Mouse (Mus musculus): ENCODE results near the gene B4galt1. TPM values are rescaled to one million over a fixed set of nuclear protein-coding genes. Genes with fewer than 3 reads are reported as not detected.

B4galt1 gene
- polyA plus RNA-seq, 1 experiment from 2014 or later, result 39.9 TPM

DNA sequence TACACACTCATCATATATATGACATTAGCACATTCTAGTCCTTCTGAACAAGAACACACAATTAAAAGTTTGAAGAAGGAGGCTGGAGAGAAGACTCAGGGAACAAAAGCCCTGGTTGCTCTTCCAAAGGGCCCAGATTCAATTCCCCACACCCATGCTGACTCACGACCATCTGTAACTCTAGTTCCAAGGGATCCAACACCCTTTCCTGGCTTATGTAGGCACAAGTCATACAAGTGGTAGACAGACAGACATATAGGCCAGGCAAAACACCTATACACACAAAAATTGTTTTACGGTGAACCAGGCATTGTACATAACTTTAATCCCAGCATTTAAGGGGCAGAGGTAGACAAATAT, 31.3 kb upstream of the B4galt1 start:
- no peak overlapping the region for H3K9ac ChIP-seq
- H3K27ac ChIP-seq, result no peak overlapping the region
- H3K4me2 ChIP-seq, result no peak overlapping the region
- H3K27me3 ChIP-seq, result no peaks in the 10 kb centered on the region
- no peaks in the 10 kb centered on the region for H3K36me3 ChIP-seq
- 83% methylated on average over 2 of the region's 2 CpGs for WGBS
- H3K9me3 ChIP-seq, result no peaks in the 10 kb centered on the region
- no peaks in the 10 kb centered on the region for H3K4me1 ChIP-seq
- ATAC-seq (ENCODE audit: insufficient number of reproducible peaks, insufficient read depth, low FRiP score, low TSS enrichment, low read depth), result no peak
- H3K4me3 ChIP-seq, result no peak overlapping the region

DNA sequence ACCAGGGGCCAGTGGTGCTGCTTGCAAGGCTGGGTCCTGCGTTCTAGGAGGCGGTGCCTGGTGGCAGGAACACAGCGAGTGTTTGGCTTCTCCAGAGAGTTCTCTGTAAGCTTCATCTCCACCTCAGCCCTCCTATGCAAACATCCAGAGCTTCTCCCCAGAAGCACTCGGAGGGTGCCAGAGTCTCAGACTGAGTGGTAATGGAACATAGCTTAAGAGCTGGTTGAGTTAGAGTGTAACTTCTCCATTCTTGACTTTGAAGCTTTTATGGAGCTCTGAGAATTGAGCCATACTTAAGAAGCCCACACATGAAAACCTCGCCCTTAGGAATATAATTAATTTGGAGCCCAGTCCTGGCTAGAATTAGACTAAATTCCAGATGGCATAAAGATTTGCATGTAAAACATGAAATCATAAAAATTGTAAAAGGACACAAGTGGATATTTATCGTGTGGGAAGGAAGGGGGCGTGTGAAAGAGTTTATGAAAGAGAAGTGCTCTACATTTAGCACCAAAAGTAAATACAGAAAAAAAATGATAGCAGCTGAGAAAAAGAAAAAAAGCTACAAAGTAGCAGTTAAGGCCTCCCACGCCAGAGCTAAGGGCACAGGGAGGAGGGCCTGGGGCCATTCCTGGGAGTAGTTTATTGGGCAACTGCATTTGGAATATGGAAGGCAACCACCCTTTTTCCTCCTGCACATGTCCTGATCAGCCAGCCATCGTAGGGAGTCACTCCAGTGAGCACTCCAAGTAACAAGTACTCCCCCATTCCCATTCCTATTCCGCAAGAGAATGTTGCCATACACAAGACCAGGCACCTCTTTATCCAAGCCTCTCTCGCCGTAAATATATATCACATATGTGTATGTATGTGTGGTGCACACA, 30.7 kb upstream of the B4galt1 start:
- H3K4me3 ChIP-seq, result no peak overlapping the region
- no peaks in the 10 kb centered on the region for H3K27me3 ChIP-seq
- WGBS, result 78% methylated on average over 12 of the region's 12 CpGs
- H3K4me1 ChIP-seq, result no peaks in the 10 kb centered on the region
- H3K9ac ChIP-seq, result no peak overlapping the region
- H3K4me2 ChIP-seq, result no peak overlapping the region
- no peaks in the 10 kb centered on the region for H3K9me3 ChIP-seq
- no peaks in the 10 kb centered on the region for H3K36me3 ChIP-seq
- ATAC-seq (ENCODE audit: insufficient number of reproducible peaks, insufficient read depth, low FRiP score, low TSS enrichment, low read depth), result no peak
- no peak overlapping the region for H3K27ac ChIP-seq

DNA sequence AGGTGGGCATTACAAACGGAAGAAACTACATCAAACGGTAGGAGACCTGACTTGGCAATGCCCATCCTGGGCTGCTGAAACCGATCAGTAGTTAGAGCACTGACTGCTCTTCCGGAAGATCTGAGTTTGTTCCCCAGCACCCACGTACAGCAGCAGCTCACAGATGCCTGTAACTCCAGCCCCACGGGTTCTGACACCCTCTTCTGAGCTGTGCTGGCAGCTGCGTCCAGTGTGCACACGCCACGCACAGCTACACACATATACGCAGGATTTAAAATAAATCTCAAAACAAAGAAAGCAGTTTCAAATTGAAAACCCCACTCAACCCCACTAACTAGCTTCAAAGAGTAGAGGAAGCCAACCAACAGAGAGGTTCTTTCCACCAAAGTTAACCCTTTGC, 29.4 kb upstream of the B4galt1 start:
- ATAC-seq (ENCODE audit: insufficient number of reproducible peaks, insufficient read depth, low FRiP score, low TSS enrichment, low read depth), result no peak
- H3K9me3 ChIP-seq, result no peaks in the 10 kb centered on the region
- 78% methylated on average over 10 of the region's 10 CpGs for WGBS
- H3K36me3 ChIP-seq, result no peaks in the 10 kb centered on the region
- H3K4me3 ChIP-seq, result no peak overlapping the region
- no peak overlapping the region for H3K9ac ChIP-seq
- H3K4me2 ChIP-seq, result no peak overlapping the region
- no peaks in the 10 kb centered on the region for H3K27me3 ChIP-seq
- no peaks in the 10 kb centered on the region for H3K4me1 ChIP-seq
- H3K27ac ChIP-seq, result no peak overlapping the region

DNA sequence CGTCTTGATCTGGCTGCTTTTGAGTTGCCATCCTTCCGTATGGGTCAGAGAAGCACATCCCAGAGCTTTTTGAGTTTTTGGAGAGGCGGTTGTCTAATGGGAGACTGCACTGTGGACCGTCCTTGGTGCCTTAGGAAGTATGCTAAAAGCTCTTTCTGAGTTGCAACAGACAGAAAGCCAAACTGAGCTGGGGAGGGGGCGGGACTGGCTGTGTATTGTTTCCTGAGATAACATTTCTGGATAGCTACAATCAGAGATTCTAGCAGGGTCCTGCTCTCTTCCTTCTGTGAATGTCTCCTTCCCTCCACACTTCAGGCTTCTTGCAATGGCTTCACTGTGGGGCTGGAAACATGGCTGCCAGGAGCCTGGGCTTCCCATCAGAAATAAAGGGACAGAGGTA, 23.7 kb upstream of the B4galt1 start:
- peak overlapping the region; percentile 46 for H3K4me2 ChIP-seq
- peak overlapping the region; percentile 86 for H3K27ac ChIP-seq
- no peaks in the 10 kb centered on the region for H3K9me3 ChIP-seq
- 0 out of 2 replicates have a peak overlapping the region, but pooled peaks have one; percentile 12 for H3K4me3 ChIP-seq
- peaks cover 48% of the 10 kb centered on the region for H3K4me1 ChIP-seq
- 71% methylated on average over 5 of the region's 5 CpGs for WGBS
- no peak for ATAC-seq (ENCODE audit: insufficient number of reproducible peaks, insufficient read depth, low FRiP score, low TSS enrichment, low read depth)
- no peaks in the 10 kb centered on the region for H3K27me3 ChIP-seq
- 0 out of 2 replicates have a peak overlapping the region, but pooled peaks have one; percentile 6 for H3K9ac ChIP-seq
- no peaks in the 10 kb centered on the region for H3K36me3 ChIP-seq

DNA sequence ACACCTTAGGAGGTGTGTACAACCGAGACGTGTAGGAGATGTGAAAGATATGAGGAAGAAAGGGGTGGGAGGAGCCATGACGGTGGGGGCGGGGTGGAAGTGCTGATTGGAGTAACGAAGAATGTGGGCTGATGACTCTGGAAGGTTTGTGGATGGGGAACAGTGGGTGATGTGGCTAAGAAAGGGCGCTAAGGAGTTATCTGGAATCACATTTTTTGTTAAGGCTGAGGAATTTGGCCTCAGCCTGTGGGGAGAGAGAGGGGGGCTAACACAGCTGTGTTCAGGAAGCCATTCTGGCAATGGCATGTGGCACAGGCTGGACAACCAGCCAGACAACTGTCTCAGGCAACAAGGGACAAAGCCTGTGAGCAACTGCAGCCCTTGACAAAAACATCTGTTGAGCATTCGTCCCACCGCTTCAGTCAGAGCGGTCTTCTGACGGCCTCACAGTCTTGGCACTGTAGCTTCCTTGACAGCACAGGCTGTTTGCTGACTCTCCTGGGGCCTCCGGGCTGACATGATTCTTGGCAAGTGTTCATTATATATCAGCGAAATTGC, 23.1 kb upstream of the B4galt1 start:
- ATAC-seq (ENCODE audit: insufficient number of reproducible peaks, insufficient read depth, low FRiP score, low TSS enrichment, low read depth), result peak; percentile 34
- Histone ChIP-seq H3K9ac (peak overlapping the region; percentile 16; the same call in 1 of the 2 replicates), H3K4me3 (peak overlapping the region; percentile 12), H3K27me3 (no peaks in the 10 kb centered on the region), H3K9me3 (no peaks in the 10 kb centered on the region), H3K27ac (peak overlapping the region; percentile 86), H3K36me3 (no peaks in the 10 kb centered on the region), H3K4me1 (peaks cover 48% of the 10 kb centered on the region), H3K4me2 (peak overlapping the region; percentile 46)
- 18% methylated on average over 12 of the region's 12 CpGs for WGBS

DNA sequence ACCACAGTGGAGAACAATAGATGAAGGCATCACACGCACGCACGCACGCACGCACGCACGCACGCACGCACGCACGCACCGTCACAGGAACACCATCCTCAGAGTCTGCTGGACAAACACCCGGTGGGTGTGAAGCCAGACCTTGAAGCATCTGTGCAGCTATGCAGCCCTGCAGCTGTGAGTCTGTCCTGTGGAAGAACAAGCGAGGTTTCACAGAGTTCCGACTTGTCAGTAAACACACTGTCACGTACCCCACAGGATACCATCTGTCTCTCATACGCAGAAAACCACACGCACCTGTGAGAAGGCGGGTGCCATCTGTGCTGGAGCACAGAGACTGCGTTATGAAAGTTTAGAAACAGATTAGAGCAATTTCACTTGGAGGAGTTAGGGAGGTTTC, 22.0 kb upstream of the B4galt1 start:
- H3K4me2 ChIP-seq, result no peak overlapping the region
- H3K9me3 ChIP-seq, result no peaks in the 10 kb centered on the region
- H3K27ac ChIP-seq, result no peak overlapping the region; the same call in 1 of the 2 replicates
- WGBS, result 80% methylated on average over 20 of the region's 20 CpGs
- H3K9ac ChIP-seq, result no peak overlapping the region
- no peaks in the 10 kb centered on the region for H3K27me3 ChIP-seq
- peaks cover 48% of the 10 kb centered on the region for H3K4me1 ChIP-seq
- ATAC-seq (ENCODE audit: insufficient number of reproducible peaks, insufficient read depth, low FRiP score, low TSS enrichment, low read depth), result no peak
- no peak overlapping the region for H3K4me3 ChIP-seq
- H3K36me3 ChIP-seq, result no peaks in the 10 kb centered on the region

DNA sequence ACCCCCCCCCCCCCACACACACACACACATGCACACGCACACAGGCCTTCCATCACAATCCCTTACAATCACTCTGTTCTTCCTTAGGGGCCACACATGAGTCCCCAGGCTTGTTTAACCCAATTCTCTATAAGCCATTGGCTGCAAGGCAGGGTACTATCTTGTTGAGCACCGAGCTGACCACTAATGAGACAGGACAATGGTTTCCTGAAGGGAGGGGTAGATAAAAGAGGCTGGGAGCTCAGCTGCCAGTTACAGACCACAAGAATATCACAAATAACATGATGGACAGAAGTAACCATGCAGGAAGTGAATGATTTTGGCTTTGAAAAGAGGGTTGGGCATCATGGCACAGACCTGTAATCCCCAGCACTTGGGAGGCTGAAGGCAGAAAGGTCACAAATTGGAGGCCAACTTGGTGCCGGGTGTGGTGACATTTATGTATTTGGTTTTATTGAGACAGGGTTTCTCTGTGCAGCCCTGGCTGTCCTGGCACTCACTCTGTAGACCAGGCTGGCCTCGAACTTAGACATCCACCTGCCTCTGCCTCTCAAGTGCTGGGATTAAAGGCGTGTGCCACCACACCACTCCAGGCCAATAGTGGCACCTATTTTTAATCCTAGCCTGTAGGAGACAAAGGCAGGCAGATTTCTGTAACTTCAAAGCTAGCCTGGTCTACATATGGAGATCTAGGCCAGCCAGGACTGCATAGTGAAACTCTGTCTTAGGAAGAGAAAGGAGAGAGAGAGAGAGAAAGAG, 21.2 kb upstream of the B4galt1 start:
- Histone ChIP-seq H3K4me3 (no peak overlapping the region), H3K9me3 (no peaks in the 10 kb centered on the region), H3K9ac (no peak overlapping the region), H3K36me3 (no peaks in the 10 kb centered on the region), H3K27me3 (no peaks in the 10 kb centered on the region), H3K27ac (peak overlapping the region; percentile 86; the same call in 1 of the 2 replicates), H3K4me1 (peaks cover 48% of the 10 kb centered on the region), H3K4me2 (no peak overlapping the region)
- WGBS, result 75% methylated on average over 5 of the region's 5 CpGs
- ATAC-seq (ENCODE audit: insufficient number of reproducible peaks, insufficient read depth, low FRiP score, low TSS enrichment, low read depth), result no peak

DNA sequence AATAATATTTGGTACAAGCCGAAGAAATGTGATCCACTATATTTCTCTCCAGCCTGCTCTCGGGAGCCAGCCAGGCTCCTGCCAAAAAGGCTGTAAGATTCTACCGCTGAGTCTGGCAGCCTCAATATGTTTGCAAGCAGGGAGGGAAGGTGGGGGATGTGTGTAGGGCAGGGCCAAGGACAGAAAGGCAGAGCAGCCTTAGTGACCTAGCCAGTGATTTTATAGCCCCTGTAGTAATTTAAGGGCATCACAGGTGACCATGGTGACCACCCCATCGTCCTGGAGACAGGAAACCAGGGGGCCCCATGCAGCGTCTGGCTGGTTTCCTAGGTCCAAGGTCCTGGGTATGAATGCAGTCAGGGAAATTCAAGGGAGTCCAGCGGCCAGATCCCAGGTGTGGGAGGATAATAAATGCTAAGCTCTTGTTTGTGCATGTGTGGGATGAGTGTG, 20.4 kb upstream of the B4galt1 start:
- 31% methylated on average over 6 of the region's 6 CpGs for WGBS
- no peaks in the 10 kb centered on the region for H3K27me3 ChIP-seq
- H3K4me1 ChIP-seq, result peaks cover 48% of the 10 kb centered on the region
- H3K36me3 ChIP-seq, result no peaks in the 10 kb centered on the region
- H3K9ac ChIP-seq, result no peak overlapping the region
- no peak overlapping the region for H3K4me2 ChIP-seq
- no peak; the same call in 1 of the 2 replicates for ATAC-seq (ENCODE audit: insufficient number of reproducible peaks, insufficient read depth, low FRiP score, low TSS enrichment, low read depth)
- H3K27ac ChIP-seq, result peak overlapping the region; percentile 86
- H3K4me3 ChIP-seq, result no peak overlapping the region
- H3K9me3 ChIP-seq, result no peaks in the 10 kb centered on the region

DNA sequence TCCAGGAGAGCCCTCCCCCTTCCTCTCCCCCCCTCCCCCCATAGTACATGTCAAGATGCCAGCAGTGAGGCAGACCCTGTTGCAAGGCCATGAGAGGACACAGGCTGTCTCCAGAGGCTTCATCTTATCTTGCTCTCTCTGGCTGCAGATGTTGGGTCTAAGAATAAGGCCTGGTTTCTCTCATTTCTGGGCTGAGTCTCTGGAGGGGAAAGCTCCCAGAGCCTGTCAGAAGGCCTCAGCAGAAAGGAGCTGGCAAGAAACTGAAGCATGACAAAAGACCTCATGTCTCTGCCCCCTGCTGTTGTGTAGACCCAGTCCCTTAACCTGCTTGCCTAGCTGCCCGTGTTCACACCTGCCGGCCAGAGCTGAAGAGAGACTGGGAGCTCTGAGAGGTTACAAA, 19.5 kb upstream of the B4galt1 start:
- H3K4me3 ChIP-seq, result no peak overlapping the region
- 73% methylated on average over 2 of the region's 2 CpGs for WGBS
- H3K27me3 ChIP-seq, result no peaks in the 10 kb centered on the region
- peak overlapping the region; percentile 86 for H3K27ac ChIP-seq
- no peaks in the 10 kb centered on the region for H3K9me3 ChIP-seq
- H3K36me3 ChIP-seq, result no peaks in the 10 kb centered on the region
- H3K4me1 ChIP-seq, result peaks cover 48% of the 10 kb centered on the region
- no peak overlapping the region for H3K4me2 ChIP-seq
- H3K9ac ChIP-seq, result peak overlapping the region; percentile 12; the same call in 1 of the 2 replicates
- ATAC-seq (ENCODE audit: insufficient number of reproducible peaks, insufficient read depth, low FRiP score, low TSS enrichment, low read depth), result no peak

DNA sequence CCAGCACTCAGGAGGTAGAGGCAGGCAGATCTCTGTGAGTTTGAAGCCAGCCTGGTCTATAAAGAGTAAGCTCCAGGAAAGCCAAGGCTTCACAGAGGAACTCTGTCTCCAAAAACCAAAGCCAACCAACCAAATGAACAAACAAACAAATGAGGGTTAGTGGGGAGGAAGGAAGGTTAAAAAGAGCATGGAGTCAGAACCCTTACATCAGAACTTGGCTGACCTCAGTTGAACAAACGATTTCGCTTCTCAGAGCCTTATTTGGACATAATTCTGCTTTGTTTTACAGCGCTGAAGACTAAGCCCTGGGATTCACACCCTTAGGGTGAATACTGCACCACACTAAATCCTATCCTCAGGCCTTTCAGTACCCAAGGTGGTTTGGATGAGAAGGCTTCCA, 18.3 kb upstream of the B4galt1 start:
- Histone ChIP-seq H3K27ac (no peak overlapping the region), H3K4me3 (no peak overlapping the region), H3K4me2 (no peak overlapping the region), H3K9ac (no peak overlapping the region), H3K4me1 (peaks cover 38% of the 10 kb centered on the region), H3K27me3 (no peaks in the 10 kb centered on the region), H3K36me3 (no peaks in the 10 kb centered on the region), H3K9me3 (no peaks in the 10 kb centered on the region)
- 83% methylated on average over 3 of the region's 3 CpGs for WGBS
- no peak for ATAC-seq (ENCODE audit: insufficient number of reproducible peaks, insufficient read depth, low FRiP score, low TSS enrichment, low read depth)

DNA sequence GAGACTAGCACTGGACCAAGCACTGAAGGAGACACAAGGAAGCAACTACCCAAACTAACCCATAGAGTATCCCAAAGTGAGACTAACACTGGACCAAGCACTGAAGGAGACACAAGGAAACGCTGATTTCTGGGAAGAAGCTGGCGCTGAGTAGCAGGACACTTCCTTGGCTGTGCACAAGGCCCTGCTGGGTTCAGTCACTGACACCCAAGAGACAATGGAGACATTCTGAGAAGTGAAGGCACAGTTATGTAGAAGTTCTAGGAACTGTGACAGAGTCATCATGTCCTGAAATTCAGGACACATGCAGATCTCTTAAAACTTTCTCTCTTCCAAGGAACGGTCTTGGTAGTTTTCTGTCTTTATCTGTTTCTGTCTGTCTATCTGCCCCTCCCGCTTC, 16.4 kb upstream of the B4galt1 start:
- 86% methylated on average over 4 of the region's 4 CpGs for WGBS
- Histone ChIP-seq H3K4me3 (no peak overlapping the region), H3K4me2 (no peak overlapping the region), H3K4me1 (peaks cover 23% of the 10 kb centered on the region), H3K9me3 (no peaks in the 10 kb centered on the region), H3K27me3 (no peaks in the 10 kb centered on the region), H3K9ac (no peak overlapping the region), H3K27ac (no peak overlapping the region), H3K36me3 (no peaks in the 10 kb centered on the region)
- ATAC-seq (ENCODE audit: insufficient number of reproducible peaks, insufficient read depth, low FRiP score, low TSS enrichment, low read depth), result no peak
